In genomic region chr8:94493240-94493639, GRCm38 (mm10) we compare ENCODE assay signal across 21 mouse cellular contexts. TPM values are rescaled to one million over a fixed set of nuclear protein-coding genes. Genes with fewer than 3 reads are reported as not detected.
DNase-seq lines count a peak whose midpoint lies in the region; ATAC-seq and TF ChIP-seq lines count a peak whose summit lies in the region.
"Had no signal": no experiment of that assay in that cellular context is flagged by ENCODE, and none has a peak within 500 bp of the region (broad histone marks: within the 10 kb centered on the region; RNA-seq: fewer than 3 reads in every experiment).

No protein-coding gene starts in this region.

- WGBS in midbrain, embryonic 16.5 days: 18% methylated on average over 1 of the region's 1 CpGs
- WGBS in midbrain, embryonic 13.5 days: 32% methylated on average over 1 of the region's 1 CpGs

- TF ChIP-seq CTCF in gastrocnemius, adult 2 months (IDR thresholded peaks at IDR 0.05): no peak

- peaks cover 6% of the 10 kb centered on the region; the same call in 1 of the 2 replicates for H3K4me1 ChIP-seq in midbrain, embryonic 16.5 days (ENCODE audit: control insufficient read depth, insufficient read depth, low read length)
- H3K4me1 ChIP-seq in midbrain, embryonic 13.5 days (replicated peaks): 0 out of 2 replicates have a peak, but pooled peaks cover 7% of the 10 kb centered on the region

- DNase-seq in embryo, embryonic 11 days: peak; percentile 5
- DNase-seq in embryo, embryonic 10 days (ENCODE audit: low spot score): no peak
- peak; percentile 32 for DNase-seq in ZHBTc4 (ENCODE audit: low read depth, low spot score)
- peak; percentile 13 for DNase-seq in splenic B cell, adult 2 months (ENCODE audit: low read depth, low spot score)
- no peak for DNase-seq in gastrocnemius, adult 2 months
- no peak for DNase-seq in spleen, postnatal 14 days (ENCODE audit: low spot score in 2 of 2)
- DNase-seq: cerebellum, adult 9-10 months; gastrocnemius, postnatal 25 days; heart, adult 2 months; heart, postnatal 4 days; kidney, adult 2 months; kidney, postnatal 14 days; left cerebral cortex, postnatal 4 days; liver, postnatal 0 days; lung, postnatal 14 days; right cerebral cortex, postnatal 14 days had no signal

- no peaks in the 10 kb centered on the region for H3K27me3 ChIP-seq in midbrain, embryonic 16.5 days (ENCODE audit: control insufficient read depth, insufficient read depth, low read depth, low read length)
- no peaks in the 10 kb centered on the region for H3K27me3 ChIP-seq in midbrain, embryonic 13.5 days
- H3K27me3 ChIP-seq in splenic B cell, adult 2 months (ENCODE audit: control insufficient read depth, insufficient read depth, low read length, poor library complexity, severe bottlenecking): no peaks in the 10 kb centered on the region
- H3K27me3 ChIP-seq: neural tube, embryonic 13.5 days had no signal

- no peaks in the 10 kb centered on the region for H3K36me3 ChIP-seq in midbrain, embryonic 16.5 days (ENCODE audit: control insufficient read depth, insufficient read depth, low read length)
- H3K36me3 ChIP-seq in midbrain, embryonic 13.5 days: no peaks in the 10 kb centered on the region
- peaks cover 4% of the 10 kb centered on the region; the same call in 1 of the 2 replicates for H3K36me3 ChIP-seq in splenic B cell, adult 2 months (ENCODE audit: control insufficient read depth, insufficient read depth, low read length, poor library complexity, severe bottlenecking)
- H3K36me3 ChIP-seq: neural tube, embryonic 13.5 days had no signal

- H3K4me3 ChIP-seq in midbrain, embryonic 16.5 days (ENCODE audit: low read depth, low read length): no peak overlapping the region
- H3K4me3 ChIP-seq in midbrain, embryonic 13.5 days (replicated peaks): no peak overlapping the region
- no peak overlapping the region for H3K4me3 ChIP-seq in gastrocnemius, adult 2 months
- H3K4me3 ChIP-seq: heart, adult 2 months; neural tube, embryonic 13.5 days had no signal

- H3K9me3 ChIP-seq in midbrain, embryonic 16.5 days (replicated peaks; ENCODE audit: control insufficient read depth, low read length, poor library complexity, severe bottlenecking): no peaks in the 10 kb centered on the region
- no peaks in the 10 kb centered on the region for H3K9me3 ChIP-seq in midbrain, embryonic 13.5 days
- H3K9me3 ChIP-seq: megakaryocyte, embryonic 14.5 days; neural tube, embryonic 13.5 days had no signal

- no peak overlapping the region for H3K27ac ChIP-seq in midbrain, embryonic 16.5 days (ENCODE audit: low read length)
- no peak overlapping the region for H3K27ac ChIP-seq in midbrain, embryonic 13.5 days
- no peak overlapping the region for H3K27ac ChIP-seq in gastrocnemius, adult 2 months
- H3K27ac ChIP-seq: heart, adult 2 months; neural tube, embryonic 13.5 days had no signal

- intact Hi-C loops in gastrocnemius, adult 2 months (cut with DNase I): loop anchor here (5.0 kb wide), 3 partner anchors 34 to 216 kb away; no protein-coding TSS in a partner anchor

- ATAC-seq in midbrain, embryonic 16.5 days: no peak
- no peak for ATAC-seq in midbrain, embryonic 13.5 days
- ATAC-seq: hindbrain, embryonic 16.5 days had no signal

- no peak overlapping the region for H3K4me2 ChIP-seq in midbrain, embryonic 16.5 days (ENCODE audit: low read length)
- H3K4me2 ChIP-seq in midbrain, embryonic 13.5 days (replicated peaks): no peak overlapping the region

- H3K9ac ChIP-seq in midbrain, embryonic 16.5 days (ENCODE audit: low read depth, low read length): peak overlapping the region; percentile 20; the same call in 1 of the 2 replicates
- H3K9ac ChIP-seq in midbrain, embryonic 13.5 days (replicated peaks): no peak overlapping the region
- H3K9ac ChIP-seq: liver, postnatal 0 days; neural tube, embryonic 13.5 days had no signal

RNA-seq across cellular contexts. Expression of gene Cpne2, which starts 39.5 kb away (rescaled TPM):
- 25.0 and 26.2 TPM in 2 replicates for polyA plus RNA-seq in midbrain, embryonic 16.5 days (2015; fragmentation: Nextera tagmentation; extraction: Ambion mirVana)
- 9.8 and 12.3 TPM in 2 replicates for polyA plus RNA-seq in midbrain, embryonic 13.5 days (2015; fragmentation: Nextera tagmentation; extraction: Ambion mirVana)
- 1 to 10 TPM; 4.9 to 6.9 TPM for total RNA-seq in gastrocnemius, adult 2 months (2021)

RNA-seq across cellular contexts. Expression of gene Nlrc5, which starts 59.1 kb away (rescaled TPM):
- 0.49 and 0.77 TPM in 2 replicates for polyA plus RNA-seq in midbrain, embryonic 16.5 days (2015; fragmentation: Nextera tagmentation; extraction: Ambion mirVana)
- 0.27 and 0.28 TPM in 2 replicates for polyA plus RNA-seq in midbrain, embryonic 13.5 days (2015; fragmentation: Nextera tagmentation; extraction: Ambion mirVana)
- 1 to 10 TPM in 1 of 2 experiments, under 1 TPM in 1; 0.43 to 1.1 TPM for total RNA-seq in gastrocnemius, adult 2 months (2021)

Comparison
In these comparisons a context has a peak if more than half of its experiments do, and no peak if none do; other contexts are left out.
1. DNase-seq: peak in embryo, embryonic 11 days (single experiment), ZHBTc4 (single experiment) and splenic B cell, adult 2 months (single experiment); none in embryo, embryonic 10 days (single experiment), gastrocnemius, adult 2 months (single experiment) and spleen, postnatal 14 days (0 of 2).